Mouse (Mus musculus): ENCODE results near the gene Wif1.
A peak's percentile ranks its signal among the peaks of the same experiment; 100 is the strongest.

Wif1 gene

GRCm38 (mm10) chr10:121080500-121080899 is 46.7 kb downstream of the Wif1 start:
- DNase-seq, result no peak

DNA sequence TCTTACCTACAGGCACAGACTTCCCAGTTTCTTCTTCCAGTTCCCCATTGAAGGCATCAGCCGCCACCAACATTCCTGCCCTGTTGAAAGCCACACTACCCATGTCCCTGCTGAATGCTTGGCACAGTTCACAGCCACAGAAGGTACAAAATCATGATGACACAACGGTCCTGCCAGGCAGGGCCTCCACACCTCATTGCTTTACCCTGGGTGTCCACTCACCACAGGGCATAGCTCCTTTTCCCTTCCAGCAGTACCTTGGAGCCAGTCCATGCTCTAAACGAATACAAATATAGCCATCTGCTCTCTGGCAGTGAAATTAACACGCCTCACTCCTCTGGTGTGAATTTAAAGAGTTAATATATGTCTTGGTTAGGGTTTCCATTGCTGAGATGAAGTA is 49.1 kb downstream of the Wif1 start:
- no peak for DNase-seq

DNA sequence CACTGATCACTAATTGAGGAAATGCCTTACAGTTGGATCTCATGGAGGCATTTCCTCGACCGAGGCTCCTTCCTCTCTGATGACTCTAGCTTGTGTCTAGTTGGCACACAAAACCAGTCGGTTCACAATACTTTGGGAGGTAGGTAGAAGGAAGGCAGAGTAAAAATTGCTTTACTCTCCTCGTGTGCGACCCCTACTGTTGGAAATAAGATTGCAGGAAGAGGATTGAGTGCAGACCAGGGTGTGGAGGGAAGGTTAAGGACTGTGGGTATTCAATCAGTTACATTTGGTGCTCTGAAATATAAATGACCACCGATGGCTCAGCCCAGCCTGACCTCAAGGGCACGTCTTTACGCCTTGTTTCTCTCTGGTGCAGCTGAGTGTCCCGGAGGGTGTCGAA is 49.8 kb downstream of the Wif1 start:
- DNase-seq, result no peak

GRCm38 (mm10) chr10:121088679-121089078 is 54.9 kb downstream of the Wif1 start:
- DNase-seq, result no peak

- no peak for DNase-seq
These were observed 55.6 kb downstream of the Wif1 start for GRCm38 (mm10) chr10:121089312-121089711.

GRCm38 (mm10) chr10:121090006-121090405 is 56.2 kb downstream of the Wif1 start:
- no peak for DNase-seq

DNA sequence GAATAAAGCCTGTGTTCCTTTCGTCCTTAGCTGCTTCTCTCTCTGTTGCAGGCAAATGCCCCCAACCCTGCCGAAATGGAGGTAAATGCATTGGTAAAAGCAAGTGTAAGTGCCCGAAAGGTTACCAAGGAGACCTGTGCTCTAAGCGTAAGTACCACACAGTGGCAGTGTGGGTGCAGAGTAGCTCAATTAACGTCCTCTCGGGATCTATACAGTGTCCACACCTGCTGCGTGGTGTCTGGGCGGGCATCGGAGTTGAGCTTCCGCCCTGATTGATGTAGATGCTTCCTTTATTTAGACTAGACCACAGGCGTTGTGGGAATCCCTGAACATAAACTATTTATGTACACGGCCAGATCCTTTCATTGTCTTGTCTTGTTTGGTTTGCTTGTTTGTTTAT is 62.2 kb downstream of the Wif1 start:
- no peak for DNase-seq

GRCm38 (mm10) chr10:121098263-121098662 is 64.5 kb downstream of the Wif1 start:
- DNase-seq, result no peak

GRCm38 (mm10) chr10:121099658-121100057 is 65.9 kb downstream of the Wif1 start:
- DNase-seq, result no peak

- no peak for DNase-seq
These were observed 82.4 kb downstream of the Wif1 start for GRCm38 (mm10) chr10:121116115-121116514.

GRCm38 (mm10) chr10:121116636-121117035 is 82.9 kb downstream of the Wif1 start:
- DNase-seq, result no peak

DNA sequence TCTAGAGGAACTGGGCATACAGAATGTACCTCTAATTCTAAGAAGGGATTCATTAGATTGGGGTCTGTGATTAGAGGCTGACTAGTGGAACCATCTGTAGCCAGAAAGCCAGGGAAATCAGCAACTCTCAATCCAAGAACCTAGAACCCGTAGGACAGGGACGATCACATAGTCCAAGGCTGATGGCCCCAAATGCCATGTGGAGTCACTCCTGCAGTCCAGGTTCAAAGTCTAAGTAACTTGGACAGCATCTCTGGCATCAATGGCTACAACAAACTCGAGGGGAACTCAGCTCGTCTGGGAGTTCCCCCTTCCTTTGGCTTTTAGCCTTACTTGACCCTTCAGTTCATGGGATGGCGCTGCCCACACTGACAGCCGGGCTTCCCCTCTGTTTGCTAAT is 87.0 kb downstream of the Wif1 start:
- DNase-seq, result no peak

DNA sequence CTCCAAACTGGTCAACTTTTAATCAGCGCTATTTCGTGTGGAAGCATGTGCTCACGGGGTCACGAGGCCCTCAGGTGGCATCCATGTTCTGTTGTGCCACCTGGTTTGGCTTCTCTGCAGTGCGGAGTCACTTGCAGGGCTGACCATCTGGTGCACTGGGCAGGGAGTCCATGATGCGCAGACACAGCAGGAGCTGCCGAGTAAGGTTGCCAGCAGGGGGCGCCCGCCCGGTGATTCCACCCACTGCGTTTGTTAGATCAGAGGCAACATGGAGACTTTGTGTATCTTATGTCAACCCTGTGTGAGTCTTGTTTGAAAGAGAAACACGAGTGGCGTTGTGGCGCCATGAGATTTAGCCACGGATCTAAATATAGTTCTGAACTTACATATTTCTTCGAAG is 90.7 kb downstream of the Wif1 start:
- peak; percentile 52 for DNase-seq

GRCm38 (mm10) chr10:121129000-121129925 is 95.5 kb downstream of the Wif1 start:
- DNase-seq, result peak; percentile 19
